Mouse (Mus musculus): Measurements from ENCODE around the gene Mansc1. TPM values are rescaled to one million over a fixed set of nuclear protein-coding genes. Genes with fewer than 3 reads are reported as not detected.
"Not testable (repeated sequence)": the region's sequence is repeated elsewhere in the genome, so short reads cannot be mapped to it uniquely, and the experiment has no call there.

Gene Mansc1
- polyA plus RNA-seq (2015; fragmentation: Nextera tagmentation; extraction: Ambion mirVana) = 9.9 and 10.1 TPM in 2 replicates

DNA sequence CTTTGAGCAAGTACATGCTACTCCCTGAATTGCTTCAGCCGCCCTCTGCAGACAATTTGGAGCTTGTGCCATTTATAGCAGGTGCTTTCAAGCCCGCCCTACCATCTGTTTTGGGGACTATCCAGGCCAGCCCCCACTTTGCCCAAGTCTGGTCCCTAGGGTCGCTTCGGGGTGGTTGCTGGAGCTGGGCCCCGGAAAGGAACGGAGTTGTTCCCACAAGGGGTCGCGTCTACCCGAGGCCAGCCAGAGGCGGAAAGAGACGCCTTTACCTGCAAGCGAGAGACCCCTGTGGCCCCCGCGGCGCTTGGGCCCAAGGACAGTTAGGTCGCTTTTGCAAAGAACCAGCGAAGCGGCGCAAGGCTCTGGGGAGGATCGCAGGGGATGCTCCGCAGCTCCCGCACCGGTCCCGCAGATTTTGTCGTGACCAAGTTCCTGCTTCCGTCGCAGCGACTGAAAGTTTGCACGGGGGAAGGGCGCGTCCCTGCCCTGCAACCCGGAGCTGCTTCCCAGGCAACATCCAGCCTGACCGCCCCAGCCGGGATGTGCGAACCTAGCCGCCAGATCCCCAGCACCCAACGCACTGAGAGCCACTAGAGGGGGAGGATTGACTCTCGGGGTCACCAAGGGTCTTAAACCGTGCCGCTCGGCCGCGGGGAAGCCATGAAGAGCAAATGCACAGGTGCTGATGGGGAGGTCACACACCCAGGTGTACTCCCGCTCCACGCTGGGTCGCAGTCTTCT lies at the start of gene Mansc1:
Mansc1 (minus strand) TSS at position 542 of the 741 bp plus-strand sequence.
- Histone ChIP-seq H3K27ac (ENCODE audit: low read length) (peak within 1 kb of the TSS; percentile 58; the same call in 1 of the 2 replicates), H3K4me2 (replicated peaks; ENCODE audit: low read depth, low read length) (peak within 1 kb of the TSS; percentile 90), H3K27me3 (replicated peaks; ENCODE audit: insufficient read depth, low read length) (no peaks in the 10 kb centered on the region), H3K4me3 (ENCODE audit: low read depth, low read length) (peak within 1 kb of the TSS; percentile 58), H3K36me3 (ENCODE audit: insufficient read depth, low read length) (no peaks in the 10 kb centered on the region), H3K9ac (replicated peaks; ENCODE audit: low read depth) (peak within 1 kb of the TSS; percentile 58), H3K4me1 (ENCODE audit: insufficient read depth, low read depth, low read length) (no peaks in the 10 kb centered on the region), H3K9me3 (ENCODE audit: low read length) (no peaks in the 10 kb centered on the region)
- DNase-seq (ENCODE audit: low spot score) (peak; percentile 70), ATAC-seq (peak; percentile 78)
- under 1% methylated on average over 46 of the region's 46 CpGs for WGBS
- peak; percentile 19 for TF ChIP-seq CTCF (IDR thresholded peaks at IDR 0.05)
- TF ChIP-seq EP300 (IDR thresholded peaks at IDR 0.05) = no peak

DNA sequence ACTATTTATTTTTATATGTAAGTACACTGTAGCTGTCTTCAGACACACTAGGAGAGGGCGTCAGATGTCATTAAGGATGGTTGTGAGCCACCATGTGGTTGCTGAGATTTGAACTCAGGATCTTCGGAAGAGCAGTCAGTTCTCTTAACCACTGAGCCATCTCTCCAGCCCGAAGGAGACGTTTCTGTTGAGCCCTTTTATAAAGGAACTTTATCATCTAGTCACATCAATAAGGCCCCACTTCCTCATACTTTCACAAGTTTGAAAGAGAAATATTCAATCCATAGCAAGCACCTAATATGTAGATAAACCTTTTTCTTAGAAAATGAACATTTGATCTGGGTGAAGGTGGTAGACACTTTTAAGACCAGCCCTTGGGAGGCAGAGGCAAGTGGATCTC lies 47.0 kb upstream of the Mansc1 start:
- H3K4me2 ChIP-seq (replicated peaks; ENCODE audit: low read depth, low read length); ATAC-seq; H3K4me3 ChIP-seq (ENCODE audit: low read depth, low read length); DNase-seq (ENCODE audit: low spot score); H3K4me1 ChIP-seq (ENCODE audit: insufficient read depth, low read depth, low read length); H3K27me3 ChIP-seq (replicated peaks; ENCODE audit: insufficient read depth, low read length); H3K9me3 ChIP-seq (ENCODE audit: low read length); H3K27ac ChIP-seq (ENCODE audit: low read length); H3K36me3 ChIP-seq (ENCODE audit: insufficient read depth, low read length); H3K9ac ChIP-seq (replicated peaks; ENCODE audit: low read depth): not testable (repeated sequence)
- 85% methylated on average over 4 of the region's 4 CpGs for WGBS

DNA sequence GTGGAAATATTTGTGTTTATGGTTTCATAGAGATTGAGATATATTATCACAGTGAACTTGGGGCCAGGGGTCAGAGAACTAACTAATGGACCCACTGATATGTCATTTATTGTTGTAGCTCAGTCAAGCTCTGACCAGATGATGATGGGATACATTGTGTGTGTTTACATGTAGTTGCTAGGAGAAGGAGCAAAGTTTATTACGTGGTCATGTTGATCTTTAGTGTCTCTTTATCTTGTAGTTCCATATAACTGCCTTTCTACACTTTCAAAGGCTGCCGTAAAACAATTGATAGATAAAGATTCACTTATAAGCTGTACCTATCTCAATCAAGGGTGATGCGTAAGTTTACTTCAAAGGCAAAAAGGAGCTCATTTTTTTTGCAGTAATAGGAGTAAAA lies 45.7 kb upstream of the Mansc1 start:
- H3K4me3 ChIP-seq (ENCODE audit: low read depth, low read length) = no peak overlapping the region
- no peak overlapping the region for H3K27ac ChIP-seq (ENCODE audit: low read length)
- no peaks in the 10 kb centered on the region for H3K36me3 ChIP-seq (ENCODE audit: insufficient read depth, low read length)
- no peaks in the 10 kb centered on the region for H3K27me3 ChIP-seq (replicated peaks; ENCODE audit: insufficient read depth, low read length)
- H3K9me3 ChIP-seq (ENCODE audit: low read length) = no peaks in the 10 kb centered on the region
- H3K9ac ChIP-seq (replicated peaks; ENCODE audit: low read depth) = no peak overlapping the region
- DNase-seq (ENCODE audit: low spot score) (no peak), ATAC-seq (no peak)
- 69% methylated on average over 3 of the region's 3 CpGs for WGBS
- H3K4me1 ChIP-seq (ENCODE audit: insufficient read depth, low read depth, low read length) = no peaks in the 10 kb centered on the region; the same call in 1 of the 2 replicates
- TF ChIP-seq CTCF (IDR thresholded peaks at IDR 0.05) (no peak), EP300 (IDR thresholded peaks at IDR 0.05) (no peak)
- H3K4me2 ChIP-seq (replicated peaks; ENCODE audit: low read depth, low read length) = no peak overlapping the region

DNA sequence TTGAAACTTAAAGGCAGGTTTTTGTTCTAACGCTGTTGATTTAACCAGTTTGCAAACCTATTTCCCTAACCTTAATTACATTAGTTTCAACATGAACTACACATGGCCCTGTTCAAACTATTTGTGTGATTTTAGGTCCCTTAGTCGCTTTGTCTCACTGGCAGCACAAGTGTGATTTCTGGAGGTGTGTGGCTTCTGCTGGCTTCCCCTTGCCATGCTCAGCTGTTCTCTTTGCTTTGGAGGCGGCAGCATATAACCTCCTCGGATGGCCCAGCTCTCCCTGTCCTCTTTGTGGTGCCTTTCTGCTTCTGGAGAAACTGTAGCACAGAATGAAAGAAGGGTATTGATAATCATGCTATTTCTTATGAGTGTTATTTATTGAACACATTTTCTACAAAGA lies 45.2 kb upstream of the Mansc1 start:
- Histone ChIP-seq H3K9ac (replicated peaks; ENCODE audit: low read depth) (no peak overlapping the region), H3K36me3 (ENCODE audit: insufficient read depth, low read length) (no peaks in the 10 kb centered on the region), H3K4me2 (replicated peaks; ENCODE audit: low read depth, low read length) (no peak overlapping the region), H3K27ac (ENCODE audit: low read length) (no peak overlapping the region), H3K4me1 (ENCODE audit: insufficient read depth, low read depth, low read length) (no peaks in the 10 kb centered on the region; the same call in 1 of the 2 replicates), H3K4me3 (ENCODE audit: low read depth, low read length) (no peak overlapping the region), H3K9me3 (ENCODE audit: low read length) (no peaks in the 10 kb centered on the region), H3K27me3 (replicated peaks; ENCODE audit: insufficient read depth, low read length) (no peaks in the 10 kb centered on the region)
- 77% methylated on average over 4 of the region's 4 CpGs for WGBS
- ATAC-seq (no peak), DNase-seq (ENCODE audit: low spot score) (no peak)
- TF ChIP-seq CTCF (IDR thresholded peaks at IDR 0.05) (no peak), EP300 (IDR thresholded peaks at IDR 0.05) (no peak)

DNA sequence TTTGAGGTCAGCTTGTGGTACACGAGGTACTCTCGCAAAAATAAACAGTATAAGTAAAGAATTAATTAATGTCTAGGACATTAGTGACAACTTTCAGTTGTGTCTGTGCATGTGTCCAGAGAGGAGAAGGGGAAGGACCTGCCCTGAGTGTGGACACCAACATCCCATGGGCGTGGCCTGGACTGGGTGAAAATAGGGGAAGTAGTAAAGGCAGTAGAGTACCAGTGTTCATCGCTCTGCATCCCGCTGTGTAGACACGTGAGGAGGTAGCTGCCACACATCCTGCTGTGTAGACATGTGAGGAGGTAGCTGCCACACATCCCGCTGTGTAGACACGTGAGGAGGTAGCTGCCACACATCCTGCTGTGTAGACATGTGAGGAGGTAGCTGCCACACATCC lies 41.4 kb upstream of the Mansc1 start:
- H3K27ac ChIP-seq (ENCODE audit: low read length); H3K9ac ChIP-seq (replicated peaks; ENCODE audit: low read depth); H3K4me3 ChIP-seq (ENCODE audit: low read depth, low read length); H3K4me2 ChIP-seq (replicated peaks; ENCODE audit: low read depth, low read length); H3K4me1 ChIP-seq (ENCODE audit: insufficient read depth, low read depth, low read length); H3K36me3 ChIP-seq (ENCODE audit: insufficient read depth, low read length); H3K27me3 ChIP-seq (replicated peaks; ENCODE audit: insufficient read depth, low read length); ATAC-seq; H3K9me3 ChIP-seq (ENCODE audit: low read length): not testable (repeated sequence)
- WGBS = 82% methylated on average over 8 of the region's 8 CpGs
- peak; percentile 21 for DNase-seq (ENCODE audit: low spot score)

DNA sequence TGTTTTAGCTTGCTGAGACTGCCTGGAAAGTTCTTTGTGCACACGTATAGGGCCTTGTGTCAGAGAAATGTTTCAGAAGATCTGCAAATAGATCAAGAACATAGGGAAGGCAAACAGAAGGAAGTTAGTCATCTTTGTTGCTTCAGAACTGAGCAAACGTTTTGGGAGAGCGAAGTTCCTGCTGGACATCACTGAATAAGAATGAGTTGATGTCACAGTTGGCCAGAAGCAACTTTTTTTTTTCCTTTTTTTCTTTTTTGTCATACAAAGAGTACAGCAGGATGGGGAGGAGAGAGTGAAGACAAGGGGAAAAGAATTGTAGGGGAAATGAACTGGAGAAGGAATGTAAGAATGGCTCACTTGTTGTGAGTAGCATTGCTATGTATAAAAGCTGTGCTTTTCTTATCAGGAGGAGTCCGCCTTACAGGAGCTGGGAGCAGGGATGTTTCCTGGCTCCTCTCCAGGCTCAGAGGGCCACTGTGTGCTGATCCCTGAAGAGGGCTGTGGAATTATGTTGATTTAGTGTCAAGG lies 38.7 kb upstream of the Mansc1 start:
- no peak overlapping the region for H3K4me3 ChIP-seq (ENCODE audit: low read depth, low read length)
- 14% methylated on average over 4 of the region's 4 CpGs for WGBS
- no peaks in the 10 kb centered on the region for H3K27me3 ChIP-seq (replicated peaks; ENCODE audit: insufficient read depth, low read length)
- H3K9me3 ChIP-seq (ENCODE audit: low read length) = no peaks in the 10 kb centered on the region
- peak overlapping the region; percentile 44; the same call in 1 of the 2 replicates for H3K27ac ChIP-seq (ENCODE audit: low read length)
- peak; percentile 83 for DNase-seq (ENCODE audit: low spot score)
- H3K4me2 ChIP-seq (replicated peaks; ENCODE audit: low read depth, low read length) = no peak overlapping the region
- peak; percentile 79 for ATAC-seq
- no peaks in the 10 kb centered on the region for H3K36me3 ChIP-seq (ENCODE audit: insufficient read depth, low read length)
- no peak overlapping the region for H3K9ac ChIP-seq (replicated peaks; ENCODE audit: low read depth)
- TF ChIP-seq EP300 (IDR thresholded peaks at IDR 0.05) (peak; percentile 63), CTCF (IDR thresholded peaks at IDR 0.05) (no peak)
- peaks cover 6% of the 10 kb centered on the region; the same call in 1 of the 2 replicates for H3K4me1 ChIP-seq (ENCODE audit: insufficient read depth, low read depth, low read length)
